Mouse (Mus musculus): ENCODE results near the gene Dcun1d3.

DNA sequence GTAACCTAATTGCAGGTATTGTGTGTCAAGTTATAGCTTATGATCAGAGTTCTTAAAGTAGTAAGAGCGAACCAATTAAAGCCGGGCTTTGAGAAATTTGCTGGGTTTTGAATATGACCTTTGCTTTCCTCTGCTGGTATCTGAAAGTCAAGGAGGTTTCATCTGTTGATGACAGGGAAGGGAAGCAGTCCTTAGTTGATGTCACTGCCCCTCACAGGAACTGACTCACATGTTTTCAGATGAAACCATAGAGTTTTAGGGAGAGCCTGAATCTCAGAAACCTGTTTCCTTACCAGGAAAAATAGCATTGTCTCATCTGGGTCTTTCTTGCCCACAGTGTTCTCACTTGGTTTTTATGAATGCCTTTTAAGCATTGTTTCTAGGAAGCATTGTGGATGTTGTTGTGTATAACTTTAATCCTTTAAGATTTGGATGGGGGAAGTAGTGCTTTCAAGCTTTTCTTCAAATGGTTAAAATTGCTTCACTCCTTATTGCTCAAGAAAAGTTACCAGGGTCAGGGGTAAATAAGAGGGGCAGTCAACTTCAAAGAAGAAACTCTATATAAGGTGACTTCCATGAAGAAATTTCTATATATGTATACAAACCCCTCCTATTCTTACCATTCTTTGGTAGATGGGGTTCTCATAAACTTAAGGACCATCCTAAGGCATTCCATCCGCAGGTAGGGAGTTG, 10.6 kb upstream of the Dcun1d3 start:
- TF ChIP-seq EP300 (IDR thresholded peaks at IDR 0.05; ENCODE audit: low read depth in 1 of 2, low read length in 2 of 2) (no peak), JUND (IDR thresholded peaks at IDR 0.05; ENCODE audit: low read depth, low read length) (no peak), CHD1 (IDR thresholded peaks at IDR 0.05; ENCODE audit: low read depth, low read length) (no peak), POLR2A (IDR thresholded peaks at IDR 0.05; ENCODE audit: control insufficient read depth in 1 of 2, insufficient read depth in 1 of 2, low read depth in 1 of 2, low read length in 2 of 2, poor library complexity in 1 of 2) (no peak), GATA1 (IDR thresholded peaks at IDR 0.05; ENCODE audit: low read depth, low read length) (no peak), CTCF (IDR thresholded peaks at IDR 0.05 in 2 of 3, conservative IDR thresholded peaks at IDR 0.05 in 1 of 3; ENCODE audit: control insufficient read depth in 1 of 3, insufficient read depth in 1 of 3, low read depth in 2 of 3, low read length in 3 of 3, poor library complexity in 1 of 3, severe bottlenecking in 1 of 3) (no peak), UBTF (IDR thresholded peaks at IDR 0.05; ENCODE audit: borderline replicate concordance, insufficient read depth, low read depth, low read length) (no peak), MAFK (IDR thresholded peaks at IDR 0.05; ENCODE audit: borderline replicate concordance, low read depth, low read length) (no peak), ZNF384 (IDR thresholded peaks at IDR 0.05; ENCODE audit: low read depth, low read length) (no peak), E2F4 (IDR thresholded peaks at IDR 0.05; ENCODE audit: borderline replicate concordance, low read depth, low read length) (no peak), RAD21 (IDR thresholded peaks at IDR 0.05; ENCODE audit: low read depth, low read length) (no peak), MAX (IDR thresholded peaks at IDR 0.05; ENCODE audit: low read length) (no peak)
